Comparison of ENCODE assay signal across 12 mouse cellular contexts in genomic region chr2:180488210-180488751, GRCm38 (mm10). TPM values are rescaled to one million over a fixed set of nuclear protein-coding genes. Genes with fewer than 3 reads are reported as not detected.
DNase-seq lines count a peak whose midpoint lies in the region; ATAC-seq lines count a peak whose summit lies in the region.
"Had no signal": no experiment of that assay in that cellular context is flagged by ENCODE, and none has a peak within 500 bp of the region (broad histone marks: within the 10 kb centered on the region; RNA-seq: fewer than 3 reads in every experiment).

No protein-coding gene starts in this region.

- H3K4me2 ChIP-seq in forebrain, embryonic 13.5 days: peak overlapping the region; percentile 58
- H3K4me2 ChIP-seq in midbrain, embryonic 11.5 days: peak overlapping the region; percentile 52
- no peak overlapping the region for H3K4me2 ChIP-seq in liver, embryonic 11.5 days

- intact Hi-C loops in heart, postnatal 10 days (cut with DNase I): no loop called here

- peak overlapping the region; percentile 28 for H3K4me3 ChIP-seq in forebrain, embryonic 13.5 days
- H3K4me3 ChIP-seq in midbrain, embryonic 11.5 days (ENCODE audit: low read depth, low read length): peak overlapping the region; percentile 25
- H3K4me3 ChIP-seq in liver, embryonic 11.5 days (ENCODE audit: low read depth, low read length): no peak overlapping the region

- DNase-seq in frontal cortex, postnatal 36 days (ENCODE audit: low spot score in 2 of 2): no peak
- DNase-seq in ES-CJ7 (ENCODE audit: low read depth, low spot score): peak; percentile 63
- DNase-seq in midbrain, embryonic 11.5 days (ENCODE audit: low spot score, missing footprints): peak; percentile 94
- DNase-seq in heart, postnatal 10 days: no peak
- DNase-seq in liver, embryonic 11.5 days (ENCODE audit: low spot score): no peak
- DNase-seq in thymus, postnatal 14 days: no peak
- DNase-seq: adrenal gland, postnatal 14 days; cerebellum, postnatal 25 days; heart, adult 18-20 months had no signal

- peak overlapping the region; percentile 32; the same call in 1 of the 2 replicates for H3K9ac ChIP-seq in forebrain, embryonic 13.5 days
- H3K9ac ChIP-seq in midbrain, embryonic 11.5 days (ENCODE audit: low read length): peak overlapping the region; percentile 61
- H3K9ac ChIP-seq in liver, embryonic 11.5 days (ENCODE audit: low read depth, low read length): no peak overlapping the region

- H3K27ac ChIP-seq in forebrain, embryonic 13.5 days: peak overlapping the region; percentile 81
- peak overlapping the region; percentile 52; the same call in 1 of the 2 replicates for H3K27ac ChIP-seq in midbrain, embryonic 11.5 days (ENCODE audit: low read depth, low read length)
- H3K27ac ChIP-seq in liver, embryonic 11.5 days (ENCODE audit: low read depth, low read length): no peak overlapping the region

- no peaks in the 10 kb centered on the region for H3K9me3 ChIP-seq in forebrain, embryonic 13.5 days (replicated peaks)
- H3K9me3 ChIP-seq in midbrain, embryonic 11.5 days (ENCODE audit: control insufficient read depth, low read length): no peaks in the 10 kb centered on the region
- no peaks in the 10 kb centered on the region for H3K9me3 ChIP-seq in liver, embryonic 11.5 days (ENCODE audit: control insufficient read depth, low read length)

- ATAC-seq in frontal cortex, adult (ENCODE audit: low TSS enrichment): peak; percentile 85
- peak; percentile 81 for ATAC-seq in forebrain, embryonic 13.5 days
- ATAC-seq in midbrain, embryonic 11.5 days (ENCODE audit: low FRiP score): peak; percentile 75
- no peak for ATAC-seq in liver, embryonic 11.5 days (replicated peaks; ENCODE audit: low FRiP score)
- ATAC-seq: lung, postnatal 0 days had no signal

- H3K36me3 ChIP-seq in forebrain, embryonic 13.5 days (ENCODE audit: poor library complexity, severe bottlenecking): no peaks in the 10 kb centered on the region
- H3K36me3 ChIP-seq in midbrain, embryonic 11.5 days (ENCODE audit: control insufficient read depth, insufficient read depth, low read length): no peaks in the 10 kb centered on the region
- no peaks in the 10 kb centered on the region for H3K36me3 ChIP-seq in liver, embryonic 11.5 days (ENCODE audit: control insufficient read depth, insufficient read depth, low read length)

- 3% methylated on average over 17 of the region's 17 CpGs for WGBS in forebrain, embryonic 13.5 days
- WGBS in midbrain, embryonic 11.5 days: 4% methylated on average over 17 of the region's 17 CpGs
- 21% methylated on average over 17 of the region's 17 CpGs for WGBS in liver, embryonic 11.5 days

- H3K27me3 ChIP-seq in forebrain, embryonic 13.5 days: 0 out of 2 replicates have a peak, but pooled peaks cover 3% of the 10 kb centered on the region
- H3K27me3 ChIP-seq in midbrain, embryonic 11.5 days (ENCODE audit: control insufficient read depth, insufficient read depth, low read length): peaks cover 25% of the 10 kb centered on the region
- H3K27me3 ChIP-seq in liver, embryonic 11.5 days (replicated peaks; ENCODE audit: control insufficient read depth, insufficient read depth, low read length): peaks cover 10% of the 10 kb centered on the region; the same call in 1 of the 2 replicates

- H3K4me1 ChIP-seq in forebrain, embryonic 13.5 days: peaks cover 30% of the 10 kb centered on the region
- H3K4me1 ChIP-seq in midbrain, embryonic 11.5 days (ENCODE audit: control insufficient read depth, insufficient read depth, low read length): peaks cover 20% of the 10 kb centered on the region
- H3K4me1 ChIP-seq in liver, embryonic 11.5 days (replicated peaks; ENCODE audit: control insufficient read depth, insufficient read depth, low read length): no peaks in the 10 kb centered on the region

RNA-seq across cellular contexts. Expression of gene Ntsr1, which starts 11.5 kb away (rescaled TPM):
- polyA plus RNA-seq in forebrain, embryonic 13.5 days (2015; fragmentation: Nextera tagmentation; extraction: Ambion mirVana): 2.2 and 2.3 TPM in 2 replicates
- 0.04 and 0.14 TPM in 2 replicates for polyA plus RNA-seq in midbrain, embryonic 11.5 days (2014; fragmentation: Nextera tagmentation; extraction: Ambion mirVana)
- total RNA-seq in heart, postnatal 10 days (2021): under 1 TPM; 0.12 TPM
- 0.49 and 0.75 TPM in 2 replicates for polyA plus RNA-seq in liver, embryonic 11.5 days (2014; fragmentation: Nextera tagmentation; extraction: Ambion mirVana)
- total RNA-seq: adrenal gland, postnatal 14 days; heart, adult 18-20 months had no signal

RNA-seq across cellular contexts. Expression of gene Slco4a1, which starts 32.2 kb away (rescaled TPM):
- 1.1 and 2.1 TPM in 2 replicates for polyA plus RNA-seq in forebrain, embryonic 13.5 days (2015; fragmentation: Nextera tagmentation; extraction: Ambion mirVana)
- polyA plus RNA-seq in midbrain, embryonic 11.5 days (2014; fragmentation: Nextera tagmentation; extraction: Ambion mirVana): 4.9 and 5.5 TPM in 2 replicates
- total RNA-seq in heart, postnatal 10 days (2021): 1 to 10 TPM in 1 of 2 experiments, under 1 TPM in 1; 0.15 to 1.2 TPM
- 1.5 and 2.0 TPM in 2 replicates for polyA plus RNA-seq in liver, embryonic 11.5 days (2014; fragmentation: Nextera tagmentation; extraction: Ambion mirVana)

Comparison
In these comparisons a context has a peak if more than half of its experiments do, and no peak if none do; other contexts are left out.
1. DNase-seq: peak in ES-CJ7 (single experiment) and midbrain, embryonic 11.5 days (single experiment); none in frontal cortex, postnatal 36 days (0 of 2), heart, postnatal 10 days (0 of 2), liver, embryonic 11.5 days (single experiment) and thymus, postnatal 14 days (single experiment).